Mouse (Mus musculus) urinary bladder, adult 2 months (tissue): ENCODE results near the gene Sphk2. TPM values are rescaled to one million over a fixed set of nuclear protein-coding genes. Genes with fewer than 3 reads are reported as not detected.
"Not testable (repeated sequence)": the region's sequence is repeated elsewhere in the genome, so short reads cannot be mapped to it uniquely, and the experiment has no call there.

ENCODE experiments used
- DNase-seq: peaks from one replicate; pipeline ENCODE4 v3.0.0; 2022; ENCODE audit warnings: low spot score
- polyA plus RNA-seq: library from polyadenylated mRNA; depleted of rRNA; stranded (reverse); fragments of >200 nt; gene quantifications from 2 replicates; pipeline ENCODE4 v1.2.3, GENCODE M21; 2012

Gene Sphk2
- polyA plus RNA-seq, 1 experiment = 25.6 TPM

DNA sequence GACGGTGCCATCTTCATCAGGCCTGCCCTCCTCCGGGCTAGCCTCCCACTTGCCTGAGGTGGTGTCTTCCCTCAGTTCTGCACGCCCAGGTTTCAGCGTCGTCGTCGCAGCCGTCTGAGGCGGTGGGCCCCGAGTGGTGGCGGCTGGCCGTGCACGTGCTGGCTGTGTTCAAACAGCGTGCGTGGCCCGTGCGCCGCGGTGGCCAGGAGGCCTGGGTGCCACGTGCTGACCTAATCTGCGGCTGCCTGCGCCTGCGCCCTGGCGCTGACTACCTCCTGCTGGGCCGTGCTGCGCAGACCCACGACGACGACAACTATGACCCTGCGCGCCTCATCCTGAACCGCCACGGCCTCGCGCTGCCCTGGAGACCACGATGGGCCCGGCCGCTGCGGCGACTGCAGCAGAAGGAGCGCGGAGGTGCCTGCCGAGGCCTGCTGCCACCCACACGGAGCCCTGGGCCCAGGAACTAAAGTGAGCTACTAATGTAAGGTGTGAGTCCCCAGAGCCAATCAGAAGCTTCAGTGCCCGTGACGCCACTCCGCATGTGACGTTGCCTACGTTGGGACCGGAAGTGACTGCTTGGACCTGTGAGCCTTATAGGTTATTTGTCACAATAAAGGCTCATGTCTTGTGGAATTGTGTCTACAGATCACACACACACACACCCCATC, 23.7 kb downstream of the Sphk2 start, which contains the start of gene Sec1:
Sec1 (minus strand) TSS at position 482 of the 671 bp plus-strand sequence.
- no peak for DNase-seq

GRCm38 (mm10) chr7:45692364-45692763, 25.4 kb downstream of the Sphk2 start:
- DNase-seq = no peak

DNA sequence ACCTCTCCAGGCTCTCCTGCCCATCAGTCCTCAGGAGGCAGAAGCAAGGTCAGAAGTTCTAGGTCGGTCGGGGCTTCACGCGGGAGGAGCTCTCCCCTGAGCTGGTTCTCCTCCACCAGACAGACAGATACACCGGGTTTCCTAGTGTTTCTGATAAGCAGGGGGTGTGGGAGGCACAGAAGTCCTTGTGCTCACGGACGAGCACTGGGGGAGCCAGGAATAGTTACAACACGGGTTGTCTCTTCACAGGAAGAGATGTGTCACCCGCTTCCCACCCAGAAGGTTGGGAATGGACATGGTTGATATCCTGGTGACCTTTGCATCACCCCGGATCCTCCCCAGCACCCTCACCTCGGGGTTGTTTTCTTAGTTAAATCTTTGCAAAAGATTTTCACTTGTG, 28.0 kb downstream of the Sphk2 start:
- no peak for DNase-seq

- no peak for DNase-seq
Observed at GRCm38 (mm10) chr7:45689099-45689498, 28.7 kb downstream of the Sphk2 start.

GRCm38 (mm10) chr7:45686841-45687240, 31.0 kb downstream of the Sphk2 start:
- no peak for DNase-seq

DNA sequence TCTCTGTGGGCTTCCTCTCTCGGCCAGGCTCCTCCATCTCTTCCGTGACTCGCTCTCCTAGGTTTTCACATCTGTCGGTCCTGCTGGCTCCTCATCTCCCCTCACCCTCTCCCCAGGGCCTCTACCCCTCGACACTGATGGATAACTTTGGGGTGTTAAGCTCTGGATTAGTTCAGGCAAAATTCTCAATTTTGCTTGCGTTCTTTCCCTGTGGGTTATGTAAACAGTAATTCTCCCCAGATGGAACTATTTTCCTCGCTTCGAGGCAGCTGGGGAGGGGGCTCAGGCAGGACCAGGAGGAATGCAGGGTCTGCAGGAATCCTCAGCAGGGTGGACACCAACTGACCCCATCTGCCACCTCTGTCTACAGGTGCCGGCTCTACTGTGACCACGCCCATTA, 32.0 kb downstream of the Sphk2 start:
- DNase-seq = no peak

DNA sequence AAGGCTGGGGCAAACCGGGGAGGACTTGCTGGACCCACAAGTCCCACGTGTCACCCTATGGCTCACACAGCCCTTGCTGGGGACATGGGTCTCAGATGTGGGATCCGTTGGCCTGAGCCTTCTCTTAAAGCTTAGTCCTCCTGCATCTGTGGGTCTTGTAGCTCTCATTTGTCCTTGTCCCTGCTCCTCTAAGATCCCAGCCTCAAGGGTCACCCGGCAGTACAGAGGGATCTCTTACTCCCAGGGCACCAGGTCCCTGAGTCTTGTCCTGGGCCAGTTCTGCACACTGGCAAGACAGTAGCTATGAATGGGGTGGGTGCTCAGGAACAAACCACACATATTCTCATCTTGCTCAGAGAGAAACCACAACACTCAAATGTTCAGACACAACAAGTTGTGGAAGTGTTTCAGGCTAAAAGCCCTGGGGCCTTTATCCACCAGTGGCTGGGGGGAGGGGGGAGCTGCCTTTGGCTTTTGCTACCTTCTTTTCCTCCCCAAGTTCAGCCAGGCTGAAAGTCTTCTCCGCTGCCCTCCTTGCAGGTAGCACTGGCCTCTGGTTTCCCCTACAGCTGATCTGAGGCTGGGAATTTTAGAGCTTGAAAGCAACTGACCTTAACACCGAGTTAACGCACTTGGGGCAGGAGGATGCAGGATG, 34.3 kb downstream of the Sphk2 start, which contains the start of gene Ntn5:
Ntn5 (plus strand) TSS at position 627 of the 655 bp plus-strand sequence.
- no peak for DNase-seq

GRCm38 (mm10) chr7:45682144-45683126, 35.4 kb downstream of the Sphk2 start:
- DNase-seq = peak; percentile 73

DNA sequence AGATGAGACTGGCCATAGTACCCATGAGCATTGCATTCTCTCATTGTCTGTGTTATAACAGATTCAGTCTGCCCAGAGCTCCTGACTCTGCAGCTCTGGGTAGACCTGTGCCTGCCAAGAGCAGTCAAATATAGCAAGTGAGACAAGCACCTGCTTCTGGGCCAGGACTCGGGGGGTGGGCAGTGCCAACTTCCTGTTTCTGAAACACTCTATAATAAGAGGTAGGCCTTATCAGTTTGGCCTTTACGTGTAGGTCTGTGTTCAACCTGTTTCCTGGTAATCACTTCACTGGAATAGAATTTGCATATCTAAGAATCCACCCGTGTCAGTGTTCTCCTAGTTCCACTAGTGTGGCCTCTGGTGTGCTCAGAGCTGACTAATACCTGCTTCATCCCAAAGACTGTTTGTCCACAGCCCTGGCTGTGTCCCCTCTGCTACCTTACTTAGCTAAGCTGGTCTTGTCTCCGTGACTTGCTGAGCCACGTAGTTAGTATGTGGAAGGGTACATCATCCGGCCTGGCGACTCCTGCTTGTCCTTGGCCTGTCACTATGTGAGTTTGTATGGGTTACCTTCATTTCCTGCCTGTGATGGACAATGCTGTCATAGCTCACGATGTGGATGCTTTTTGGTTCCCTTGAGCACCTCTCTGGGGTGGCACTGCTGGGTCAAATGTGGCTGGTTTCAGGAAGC, 36.6 kb downstream of the Sphk2 start:
- DNase-seq = no peak

GRCm38 (mm10) chr7:45679966-45680621, 37.7 kb downstream of the Sphk2 start:
- no peak for DNase-seq

DNA sequence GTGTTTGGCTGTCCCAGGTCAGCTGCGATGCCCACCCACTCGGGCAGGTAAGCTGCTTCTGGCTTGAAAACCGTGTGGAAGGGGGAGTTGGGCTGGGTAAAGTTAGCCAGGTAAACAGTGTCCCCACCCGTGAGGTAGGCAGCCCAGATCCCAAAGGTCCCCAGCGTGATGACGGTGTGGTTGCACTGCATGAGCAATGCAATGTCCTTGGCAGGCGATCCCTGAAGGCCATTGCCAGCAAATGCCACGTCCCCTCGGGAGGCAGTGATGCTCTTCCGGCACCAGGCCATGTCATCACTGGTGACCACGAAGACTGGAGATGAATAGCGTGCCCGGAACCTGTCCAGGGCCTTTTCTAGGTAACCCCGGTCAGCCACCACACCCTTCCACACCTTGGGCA, 39.3 kb downstream of the Sphk2 start:
- DNase-seq = no peak

DNA sequence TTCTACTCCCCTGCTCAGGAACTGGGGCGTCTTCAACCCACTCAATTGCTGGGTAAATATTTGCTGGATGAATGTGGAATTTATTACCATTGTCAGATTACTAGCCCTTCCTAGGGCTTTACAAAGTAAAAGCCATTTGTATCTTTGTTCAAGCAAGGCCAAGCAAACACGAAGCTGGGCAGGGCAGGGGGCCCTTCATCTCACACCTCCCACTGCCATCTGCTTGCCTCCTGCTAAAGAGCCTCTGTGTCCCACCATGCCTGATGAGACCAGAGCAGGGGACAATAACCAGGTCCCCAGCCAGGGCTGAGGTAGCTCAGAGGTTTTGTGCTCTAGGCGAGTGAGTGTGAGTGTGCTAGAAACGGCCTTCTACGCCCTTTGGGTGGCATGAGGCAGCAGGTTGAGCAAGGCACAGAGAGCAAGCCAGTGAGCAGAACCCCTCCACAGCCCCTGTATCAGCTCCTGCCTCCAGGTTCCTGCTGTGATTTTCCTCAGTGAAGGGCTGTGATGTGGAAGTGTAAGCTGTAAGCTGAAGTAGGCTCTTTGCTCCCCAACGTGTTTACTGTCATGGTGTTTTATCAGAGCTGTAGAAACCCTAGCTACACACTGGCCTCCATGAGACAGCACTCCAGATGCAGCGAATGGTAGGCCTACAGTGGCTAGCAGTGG, 40.0 kb downstream of the Sphk2 start:
- no peak for DNase-seq

GRCm38 (mm10) chr7:45668921-45669320, 48.9 kb downstream of the Sphk2 start:
- DNase-seq = no peak

GRCm38 (mm10) chr7:45667761-45668160, 50.0 kb downstream of the Sphk2 start:
- no peak for DNase-seq

DNA sequence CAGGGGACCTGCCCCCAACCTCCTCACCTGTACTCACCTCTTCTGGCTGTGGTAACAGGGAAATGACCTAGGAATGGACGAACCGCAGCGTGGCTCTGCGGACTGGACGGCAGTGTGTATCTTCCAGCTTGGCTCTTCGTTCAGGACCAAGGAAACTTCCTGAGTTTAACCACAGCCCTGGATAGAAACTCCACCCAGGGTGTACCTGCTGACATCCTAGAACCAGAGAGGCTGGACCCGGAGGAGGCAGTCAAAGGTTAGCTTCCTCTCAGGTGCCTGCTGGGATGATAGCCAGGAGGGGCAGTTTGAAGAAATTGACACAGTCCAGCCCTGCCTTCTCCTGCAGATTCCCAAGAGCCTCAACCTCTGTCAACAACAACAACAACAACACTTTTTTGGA, 51.6 kb downstream of the Sphk2 start, which contains the start of gene Fut2:
Fut2 (minus strand) TSS at position 234 of the 400 bp plus-strand sequence.
- DNase-seq = no peak

- no peak for DNase-seq
Observed at GRCm38 (mm10) chr7:45665303-45666138, 52.3 kb downstream of the Sphk2 start.

GRCm38 (mm10) chr7:45661702-45662101, 56.1 kb downstream of the Sphk2 start:
- not testable (repeated sequence) for DNase-seq

DNA sequence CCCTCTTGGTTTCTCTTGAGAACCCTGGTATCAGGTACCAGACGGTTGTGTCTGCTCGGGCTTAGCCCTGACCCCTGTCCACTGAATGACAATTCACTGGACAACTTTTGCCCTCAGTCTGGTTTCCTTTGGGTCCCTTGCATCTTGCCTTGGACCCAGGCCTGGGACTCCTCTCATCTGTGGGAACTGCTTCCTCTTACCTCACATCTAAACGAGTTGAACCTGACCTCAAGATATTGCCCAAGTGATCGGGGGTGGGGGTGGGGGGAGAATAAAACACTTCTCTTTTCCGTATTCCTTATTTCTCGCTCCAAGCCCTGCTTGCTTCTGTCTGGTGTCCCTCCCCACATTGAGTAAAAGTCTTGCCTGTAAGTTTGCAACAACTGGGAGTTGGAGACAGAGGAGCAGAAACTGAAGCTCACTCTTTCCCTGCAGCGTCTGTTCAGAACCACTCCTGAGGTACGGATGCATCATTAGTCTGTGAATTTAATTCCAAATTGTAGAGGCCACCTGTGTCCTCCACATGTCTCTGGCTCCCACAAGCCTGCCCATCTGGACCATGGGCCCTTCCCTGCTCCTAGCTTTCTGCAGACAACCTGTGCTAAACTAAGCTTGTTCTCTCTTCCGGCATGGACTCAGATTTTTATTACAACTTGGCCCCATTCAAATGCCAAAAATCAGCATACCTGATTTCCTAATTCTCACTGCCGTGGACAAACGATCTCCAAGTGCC, 56.9 kb downstream of the Sphk2 start:
- no peak for DNase-seq
